Comparison of ENCODE assay signal across 14 mouse cellular contexts in genomic region chr10:95292269-95292668, GRCm38 (mm10).
"Had no signal": no experiment of that assay in that cellular context is flagged by ENCODE, and none has a peak within 500 bp of the region (broad histone marks: within the 10 kb centered on the region; RNA-seq: fewer than 3 reads in every experiment).

No protein-coding gene starts in this region.

- H3K27me3 ChIP-seq: liver, embryonic 13.5 days; lung, embryonic 15.5 days; midbrain, embryonic 13.5 days; neural tube, embryonic 13.5 days had no signal

- H3K4me3 ChIP-seq: left cerebral cortex, adult 2 months; liver, embryonic 13.5 days; lung, embryonic 15.5 days; midbrain, embryonic 13.5 days; myocyte; neural tube, embryonic 13.5 days had no signal

- ATAC-seq: midbrain, embryonic 13.5 days; midbrain, embryonic 16.5 days had no signal

- H3K36me3 ChIP-seq: liver, embryonic 13.5 days; lung, embryonic 15.5 days; midbrain, embryonic 13.5 days; neural tube, embryonic 13.5 days had no signal

- H3K9me3 ChIP-seq: liver, embryonic 13.5 days; lung, embryonic 15.5 days; midbrain, embryonic 13.5 days; neural tube, embryonic 13.5 days had no signal

- DNase-seq: kidney, adult 2 months; kidney, postnatal 25 days; layer of hippocampus, postnatal 36 days; liver, embryonic 13.5 days; lung, postnatal 10 days; lung, postnatal 36 days; thymus, adult 18-20 months; thymus, postnatal 36 days had no signal
